ENCODE assay signal across 8 mouse cellular contexts in genomic region chr13:78163087-78163958, GRCm38 (mm10). TPM values are rescaled to one million over a fixed set of nuclear protein-coding genes. Genes with fewer than 3 reads are reported as not detected.
DNase-seq lines count a peak whose midpoint lies in the region; ATAC-seq and TF ChIP-seq lines count a peak whose summit lies in the region.

No protein-coding gene starts in this region.

- peak overlapping the region; percentile 96 for H3K4me2 ChIP-seq in limb, embryonic 11.5 days (ENCODE audit: low read depth, severe bottlenecking)
- peak overlapping the region; percentile 80 for H3K4me2 ChIP-seq in midbrain, embryonic 12.5 days (replicated peaks)
- H3K4me2 ChIP-seq in stomach, embryonic 14.5 days (replicated peaks; ENCODE audit: low read depth, low read length), result peak overlapping the region; percentile 61

- ATAC-seq in limb, embryonic 11.5 days (ENCODE audit: insufficient number of reproducible peaks, low FRiP score, low TSS enrichment, low read depth), result peak; percentile 91
- ATAC-seq in midbrain, embryonic 12.5 days (ENCODE audit: low FRiP score, low read depth), result peak; percentile 91
- ATAC-seq in stomach, embryonic 14.5 days (ENCODE audit: insufficient number of reproducible peaks, insufficient read depth, low FRiP score, low read depth), result peak; percentile 96

- no peaks in the 10 kb centered on the region for H3K9me3 ChIP-seq in embryonic facial prominence, embryonic 10.5 days
- no peaks in the 10 kb centered on the region for H3K9me3 ChIP-seq in limb, embryonic 11.5 days (ENCODE audit: control insufficient read depth, low read length)
- no peaks in the 10 kb centered on the region for H3K9me3 ChIP-seq in midbrain, embryonic 12.5 days
- no peaks in the 10 kb centered on the region for H3K9me3 ChIP-seq in stomach, embryonic 14.5 days (ENCODE audit: control insufficient read depth, low read depth, low read length)

- DNase-seq in adrenal gland, adult 8-10 months, result peak; percentile 84
- DNase-seq in embryonic facial prominence, embryonic 10.5 days (ENCODE audit: low spot score), result peak; percentile 91
- DNase-seq in heart, adult 2 months, result peak; percentile 71 to 77
- DNase-seq in kidney, adult 18-20 months, result peak; percentile 66
- DNase-seq in limb, embryonic 11.5 days (ENCODE audit: low spot score), result peak; percentile 84

- H3K79me2 ChIP-seq in C2C12 (ENCODE audit: control insufficient read depth, insufficient read depth), result no peaks in the 10 kb centered on the region
- H3K79me2 ChIP-seq in heart, adult 2 months (replicated peaks; ENCODE audit: control insufficient read depth, insufficient read depth, low read length), result no peaks in the 10 kb centered on the region

- no peaks in the 10 kb centered on the region for H3K36me3 ChIP-seq in C2C12 (ENCODE audit: control insufficient read depth, insufficient read depth)
- H3K36me3 ChIP-seq in embryonic facial prominence, embryonic 10.5 days (replicated peaks), result no peaks in the 10 kb centered on the region
- H3K36me3 ChIP-seq in heart, adult 2 months (ENCODE audit: control insufficient read depth, insufficient read depth, low read length), result no peaks in the 10 kb centered on the region
- H3K36me3 ChIP-seq in limb, embryonic 11.5 days (ENCODE audit: control insufficient read depth, insufficient read depth, low read length), result no peaks in the 10 kb centered on the region
- H3K36me3 ChIP-seq in midbrain, embryonic 12.5 days, result no peaks in the 10 kb centered on the region
- no peaks in the 10 kb centered on the region for H3K36me3 ChIP-seq in stomach, embryonic 14.5 days (ENCODE audit: control insufficient read depth, insufficient read depth, low read length)

- no peak for TF ChIP-seq POLR2A in heart, adult 2 months (IDR thresholded peaks at IDR 0.05; ENCODE audit: insufficient read depth, low read depth, low read length)

- peak overlapping the region; percentile 61 for H3K9ac ChIP-seq in heart, adult 2 months (ENCODE audit: low read depth, low read length)
- peak overlapping the region; percentile 40 for H3K9ac ChIP-seq in limb, embryonic 11.5 days (ENCODE audit: low read length)
- peak overlapping the region; percentile 87 for H3K9ac ChIP-seq in midbrain, embryonic 12.5 days (replicated peaks)
- H3K9ac ChIP-seq in stomach, embryonic 14.5 days (replicated peaks; ENCODE audit: low read depth, low read length), result peak overlapping the region; percentile 31; the same call in 1 of the 2 replicates

- no peaks in the 10 kb centered on the region for H3K79me3 ChIP-seq in C2C12 (ENCODE audit: low read depth)

- intact Hi-C loops in heart, adult 2 months (cut with DNase I), result loop anchor here (5.0 kb wide), 1 partner anchor 34 kb away; the partner anchor contains the start of gene Nr2f1

- H3K27me3 ChIP-seq in C2C12 (ENCODE audit: control insufficient read depth, insufficient read depth, insufficient read length), result no peaks in the 10 kb centered on the region
- peaks cover 44% of the 10 kb centered on the region for H3K27me3 ChIP-seq in embryonic facial prominence, embryonic 10.5 days (replicated peaks; ENCODE audit: low read depth, poor library complexity, severe bottlenecking)
- no peaks in the 10 kb centered on the region for H3K27me3 ChIP-seq in heart, adult 2 months (ENCODE audit: control insufficient read depth, insufficient read depth, low read length)
- peaks cover 26% of the 10 kb centered on the region for H3K27me3 ChIP-seq in limb, embryonic 11.5 days (ENCODE audit: control insufficient read depth, insufficient read depth, low read length)
- peaks cover 27% of the 10 kb centered on the region for H3K27me3 ChIP-seq in midbrain, embryonic 12.5 days
- H3K27me3 ChIP-seq in stomach, embryonic 14.5 days (ENCODE audit: control insufficient read depth, insufficient read depth, low read length), result 0 out of 2 replicates have a peak, but pooled peaks cover 5% of the 10 kb centered on the region

- under 1% methylated on average over 86 of the region's 86 CpGs for WGBS in embryonic facial prominence, embryonic 10.5 days
- under 1% methylated on average over 86 of the region's 86 CpGs for WGBS in heart, adult 2 months
- under 1% methylated on average over 83 of the region's 86 CpGs for WGBS in limb, embryonic 11.5 days
- WGBS in midbrain, embryonic 12.5 days, result under 1% methylated on average over 73 of the region's 86 CpGs
- under 1% methylated on average over 76 of the region's 86 CpGs for WGBS in stomach, embryonic 14.5 days

- peak overlapping the region; percentile 91 for H3K27ac ChIP-seq in embryonic facial prominence, embryonic 10.5 days (replicated peaks)
- peak overlapping the region; percentile 8; the same call in 1 of the 2 replicates for H3K27ac ChIP-seq in heart, adult 2 months
- H3K27ac ChIP-seq in limb, embryonic 11.5 days (replicated peaks; ENCODE audit: low read depth, low read length), result no peak overlapping the region
- peak overlapping the region; percentile 97 for H3K27ac ChIP-seq in midbrain, embryonic 12.5 days (replicated peaks)
- no peak overlapping the region for H3K27ac ChIP-seq in stomach, embryonic 14.5 days (ENCODE audit: low read length)

- peak overlapping the region; percentile 45 for H3K4me3 ChIP-seq in C2C12 (ENCODE audit: insufficient read depth, poor library complexity, severe bottlenecking)
- peak overlapping the region; percentile 77 for H3K4me3 ChIP-seq in embryonic facial prominence, embryonic 10.5 days
- peak overlapping the region; percentile 59 for H3K4me3 ChIP-seq in heart, adult 2 months
- peak overlapping the region; percentile 56 for H3K4me3 ChIP-seq in limb, embryonic 11.5 days (ENCODE audit: low read depth, low read length)
- H3K4me3 ChIP-seq in midbrain, embryonic 12.5 days, result peak overlapping the region; percentile 67
- peak overlapping the region; percentile 51 for H3K4me3 ChIP-seq in stomach, embryonic 14.5 days (ENCODE audit: low read depth, low read length)

- H3K4me1 ChIP-seq in embryonic facial prominence, embryonic 10.5 days, result no peaks in the 10 kb centered on the region; the same call in 1 of the 2 replicates
- H3K4me1 ChIP-seq in heart, adult 2 months (ENCODE audit: control insufficient read depth, insufficient read depth, low read length), result no peaks in the 10 kb centered on the region
- H3K4me1 ChIP-seq in limb, embryonic 11.5 days (ENCODE audit: control insufficient read depth, insufficient read depth, low read length), result no peaks in the 10 kb centered on the region
- peaks cover 20% of the 10 kb centered on the region for H3K4me1 ChIP-seq in midbrain, embryonic 12.5 days
- no peaks in the 10 kb centered on the region for H3K4me1 ChIP-seq in stomach, embryonic 14.5 days (ENCODE audit: control insufficient read depth, insufficient read depth, low read length)

- TF ChIP-seq EP300 in heart, adult 2 months (IDR thresholded peaks at IDR 0.05; ENCODE audit: insufficient read depth, low read depth, low read length), result no peak

- no peak for TF ChIP-seq CTCF in C2C12 (IDR thresholded peaks at IDR 0.05; ENCODE audit: control insufficient read depth, insufficient read depth, insufficient read length)
- peak; percentile 60 for TF ChIP-seq CTCF in heart, adult 2 months (IDR thresholded peaks at IDR 0.05)

- H3ac ChIP-seq in C2C12 (ENCODE audit: control insufficient read depth, insufficient read length, low read depth), result peak overlapping the region; percentile 77

TF ChIP-seq in C2C12, 6 proteins besides CTCF, POLR2A, EP300 and RAD21:
- TF ChIP-seq MAX (IDR thresholded peaks at IDR 0.05), result peak; percentile 8
- TF ChIP-seq CEBPB (IDR thresholded peaks at IDR 0.05; ENCODE audit: low read depth), result no peak

RNA-seq across cellular contexts. Expression of gene Nr2f1, which starts 36.2 kb away (rescaled TPM):
- 6.8 TPM for polyA plus RNA-seq in C2C12 (2012; fragmentation: generic; extraction: Trizol)
- total RNA-seq in adrenal gland, adult 8-10 months (2022), result 10 to 100 TPM; 19.1 to 26.2 (median 21.7) TPM
- 54.4 and 58.6 TPM in 2 replicates for polyA plus RNA-seq in embryonic facial prominence, embryonic 10.5 days (2016; fragmentation: Nextera tagmentation; extraction: Ambion mirVana)
- 1 to 10 TPM; 2.7 TPM for total RNA-seq in heart, adult 2 months (2021)
- 8.9 and 10.5 TPM in 2 replicates for polyA plus RNA-seq in heart, adult 2 months (2012; rRNA removed)
- 12.2 and 15.0 TPM in 2 replicates for polyA plus RNA-seq in limb, embryonic 11.5 days (2014; fragmentation: Nextera tagmentation; extraction: Ambion mirVana)
- 62.3 and 84.1 TPM in 2 replicates for polyA plus RNA-seq in midbrain, embryonic 12.5 days (2016; fragmentation: Nextera tagmentation; extraction: Ambion mirVana)
- polyA plus RNA-seq in stomach, embryonic 14.5 days (2014; fragmentation: Nextera tagmentation; extraction: Ambion mirVana), result 30.1 and 31.4 TPM in 2 replicates

Comparison
In these comparisons a context has a peak if more than half of its experiments do, and no peak if none do; other contexts are left out.
1. H3K27ac ChIP-seq: peak in embryonic facial prominence, embryonic 10.5 days (single experiment), heart, adult 2 months (single experiment) and midbrain, embryonic 12.5 days (single experiment); none in limb, embryonic 11.5 days (single experiment) and stomach, embryonic 14.5 days (single experiment).
2. H3K9ac ChIP-seq: peak in every context shown above with its lines; median percentile 87 in midbrain, embryonic 12.5 days; 61 in heart, adult 2 months; 40 in limb, embryonic 11.5 days; 31 in stomach, embryonic 14.5 days.
3. Peak in every context shown above with its lines, with median percentiles within 50 percentile points of each other: H3K4me3 ChIP-seq, DNase-seq, ATAC-seq and H3K4me2 ChIP-seq.